Mouse (Mus musculus) hindbrain, embryonic 10.5 days (tissue): ENCODE measurements at regions not wholly inside any gene's neighbourhood (a gene's known extent, or its start where the extent isn't known, plus 50 kb on each side); places are given as distances from the start of the nearest gene placed in this dataset.

Experiments
- DNase-seq: peaks from one replicate; pipeline ENCODE4 v3.0.0-alpha.2; 2017; ENCODE audit warnings: low spot score
- H3K27ac ChIP-seq: fragments of 300-500 bp; sonication (generic); 2 replicates; pipeline ENCODE4 v1.5.1; 2016; ENCODE audit warnings: mild to moderate bottlenecking, moderate library complexity
- H3K27me3 ChIP-seq: fragments of 300-500 bp; sonication (generic); 2 replicates; pipeline ENCODE4 v1.6.1; 2016; ENCODE audit warnings: mild to moderate bottlenecking; ENCODE audit not compliant: poor library complexity, insufficient read depth, severe bottlenecking
- H3K36me3 ChIP-seq: fragments of 300-500 bp; sonication (generic); 2 replicates; pipeline ENCODE4 v1.6.1; 2016; ENCODE audit warnings: mild to moderate bottlenecking, moderate library complexity
- H3K4me1 ChIP-seq: fragments of 300-500 bp; sonication (generic); replicated peaks from 2 replicates; pipeline ENCODE4 v1.6.1; 2016; ENCODE audit warnings: mild to moderate bottlenecking
- H3K4me3 ChIP-seq: fragments of 300-500 bp; sonication (generic); 2 replicates; pipeline ENCODE4 v1.5.1; 2016; ENCODE audit warnings: mild to moderate bottlenecking, moderate library complexity
- H3K9me3 ChIP-seq: fragments of 300-500 bp; sonication (generic); 2 replicates; pipeline ENCODE4 v1.6.1; 2016; ENCODE audit warnings: mild to moderate bottlenecking, moderate library complexity
- WGBS: fragments of 180-500 bp; shearing (Covaris S2); methylation state at CpG from one replicate; pipeline ENCODE4 v1.1.7; 2016; 5-methylcytosine and 5-hydroxymethylcytosine counted together

DNA sequence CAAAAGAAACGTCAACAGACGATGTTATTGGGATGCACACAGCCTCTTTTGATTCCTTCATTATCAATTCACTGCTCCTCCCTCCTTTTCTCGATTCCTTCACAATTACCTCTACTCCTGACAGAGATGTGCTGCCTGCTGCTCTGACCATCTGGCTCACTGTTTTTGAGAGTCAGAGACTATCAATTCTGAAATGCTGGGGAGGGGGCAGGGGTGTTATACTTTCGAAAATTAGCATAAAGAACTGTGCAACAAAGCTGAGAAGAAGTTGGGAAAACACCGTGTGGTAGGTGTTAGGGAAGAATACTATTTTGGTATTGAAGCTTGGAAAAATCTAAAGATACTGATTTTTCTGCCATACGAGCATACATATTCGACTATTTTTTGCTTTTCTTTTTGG is 96.4 kb downstream of the Nedd1 start:
- Histone ChIP-seq H3K27me3 (no peaks in the 10 kb centered on the region), H3K4me3 (no peak overlapping the region), H3K36me3 (no peaks in the 10 kb centered on the region), H3K4me1 (peaks cover 8% of the 10 kb centered on the region), H3K27ac (no peak overlapping the region), H3K9me3 (no peaks in the 10 kb centered on the region)
- 80% methylated on average over 7 of the region's 7 CpGs for WGBS
- no peak for DNase-seq

- WGBS = 89% methylated on average over 5 of the region's 5 CpGs
- no peak overlapping the region for H3K27ac ChIP-seq
- H3K36me3 ChIP-seq = no peaks in the 10 kb centered on the region
- H3K27me3 ChIP-seq = no peaks in the 10 kb centered on the region
- no peaks in the 10 kb centered on the region for H3K9me3 ChIP-seq
- DNase-seq = no peak
- peaks cover 8% of the 10 kb centered on the region; the same call in 1 of the 2 replicates for H3K4me1 ChIP-seq
- H3K4me3 ChIP-seq = no peak overlapping the region
These were observed 106.4 kb downstream of the Nedd1 start for GRCm38 (mm10) chr10:92615684-92616379.

- WGBS = 39% methylated on average over 6 of the region's 6 CpGs
- no peaks in the 10 kb centered on the region for H3K9me3 ChIP-seq
- no peak overlapping the region for H3K4me3 ChIP-seq
- no peaks in the 10 kb centered on the region for H3K36me3 ChIP-seq
- no peaks in the 10 kb centered on the region for H3K27me3 ChIP-seq
- DNase-seq = no peak
- peaks cover 8% of the 10 kb centered on the region; the same call in 1 of the 2 replicates for H3K4me1 ChIP-seq
- no peak overlapping the region for H3K27ac ChIP-seq
These were observed 107.9 kb downstream of the Nedd1 start for GRCm38 (mm10) chr10:92614341-92614740.

DNA sequence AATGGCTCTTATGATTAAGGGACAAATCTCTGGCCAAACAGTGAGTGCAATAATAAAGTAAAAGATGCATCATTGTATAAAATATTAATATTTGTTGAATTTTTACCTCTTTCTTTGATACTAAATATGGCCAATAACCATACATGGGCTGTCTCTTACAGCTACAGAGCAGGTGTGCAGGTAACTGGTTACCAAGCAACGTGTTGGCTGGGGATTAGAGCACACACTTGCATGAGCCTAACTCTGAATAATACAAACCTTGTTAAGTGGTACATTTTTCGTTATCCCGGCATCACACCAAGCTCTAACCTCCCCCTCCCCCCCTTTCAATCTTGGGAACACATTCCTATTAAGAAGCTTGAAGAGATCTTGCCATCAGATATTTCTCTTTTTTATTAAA is 111.2 kb downstream of the Nedd1 start:
- DNase-seq = no peak
- Histone ChIP-seq H3K9me3 (no peaks in the 10 kb centered on the region), H3K27me3 (no peaks in the 10 kb centered on the region; the same call in 1 of the 2 replicates), H3K27ac (no peak overlapping the region), H3K4me3 (no peak overlapping the region), H3K4me1 (peaks cover 18% of the 10 kb centered on the region), H3K36me3 (no peaks in the 10 kb centered on the region)
- 88% methylated on average over 3 of the region's 3 CpGs for whole genome bisulfite sequencing

DNA sequence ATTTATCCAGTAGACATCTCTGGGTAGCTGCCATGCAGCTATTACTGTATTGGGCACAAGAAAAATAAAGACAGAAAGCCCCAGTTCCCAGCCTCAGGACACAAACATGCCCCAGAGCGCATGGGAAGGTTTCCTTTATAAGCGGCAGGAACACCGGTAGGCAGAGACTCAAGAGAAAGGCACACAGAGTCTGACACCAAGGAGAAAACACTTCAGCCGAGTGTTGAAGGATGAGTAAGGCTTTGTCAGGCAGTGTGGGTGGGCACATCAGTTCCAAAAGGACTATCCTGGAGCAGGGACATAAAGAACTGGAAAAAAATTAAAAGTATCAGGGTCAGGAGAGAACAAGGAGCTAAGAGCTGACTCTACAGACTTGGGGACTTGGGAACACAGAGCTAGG is 115.5 kb downstream of the Nedd1 start:
- Histone ChIP-seq H3K4me1 (peaks cover 16% of the 10 kb centered on the region), H3K36me3 (no peaks in the 10 kb centered on the region), H3K4me3 (no peak overlapping the region), H3K27me3 (no peaks in the 10 kb centered on the region; the same call in 1 of the 2 replicates), H3K27ac (peak overlapping the region; percentile 35; the same call in 1 of the 2 replicates), H3K9me3 (no peaks in the 10 kb centered on the region)
- no peak for DNase-seq
- WGBS = 31% methylated on average over 4 of the region's 4 CpGs

GRCm38 (mm10) chr10:92605646-92606045 is 116.6 kb downstream of the Nedd1 start:
- no peaks in the 10 kb centered on the region; the same call in 1 of the 2 replicates for H3K27me3 ChIP-seq
- no peak overlapping the region for H3K27ac ChIP-seq
- DNase-seq = no peak
- H3K9me3 ChIP-seq = no peaks in the 10 kb centered on the region
- WGBS = 30% methylated on average over 3 of the region's 3 CpGs
- no peak overlapping the region for H3K4me3 ChIP-seq
- H3K4me1 ChIP-seq = peaks cover 16% of the 10 kb centered on the region
- H3K36me3 ChIP-seq = no peaks in the 10 kb centered on the region

DNA sequence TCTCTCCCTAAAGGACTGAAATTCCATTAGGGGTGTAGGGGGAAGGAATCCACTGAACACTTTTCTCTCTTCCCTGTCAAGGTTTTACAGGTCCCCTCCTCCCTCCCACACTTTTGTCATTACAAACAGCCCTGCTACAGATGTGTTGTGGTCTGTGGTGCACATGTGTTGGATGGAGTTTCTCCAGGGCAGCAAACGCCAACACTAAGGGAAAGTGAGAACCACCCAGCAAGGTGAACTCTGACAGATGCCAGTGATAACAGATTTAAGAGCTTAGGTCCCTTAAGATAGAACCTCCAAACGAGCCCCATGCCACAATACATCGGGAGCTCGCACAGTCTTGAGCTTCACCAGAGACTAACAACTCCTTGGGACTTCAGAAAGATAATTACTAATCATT is 122.1 kb downstream of the Nedd1 start:
- no peak for DNase-seq
- 78% methylated on average over 4 of the region's 4 CpGs for WGBS
- Histone ChIP-seq H3K9me3 (no peaks in the 10 kb centered on the region), H3K27me3 (no peaks in the 10 kb centered on the region), H3K36me3 (no peaks in the 10 kb centered on the region), H3K4me1 (peaks cover 7% of the 10 kb centered on the region; the same call in 1 of the 2 replicates), H3K4me3 (no peak overlapping the region), H3K27ac (no peak overlapping the region)

DNA sequence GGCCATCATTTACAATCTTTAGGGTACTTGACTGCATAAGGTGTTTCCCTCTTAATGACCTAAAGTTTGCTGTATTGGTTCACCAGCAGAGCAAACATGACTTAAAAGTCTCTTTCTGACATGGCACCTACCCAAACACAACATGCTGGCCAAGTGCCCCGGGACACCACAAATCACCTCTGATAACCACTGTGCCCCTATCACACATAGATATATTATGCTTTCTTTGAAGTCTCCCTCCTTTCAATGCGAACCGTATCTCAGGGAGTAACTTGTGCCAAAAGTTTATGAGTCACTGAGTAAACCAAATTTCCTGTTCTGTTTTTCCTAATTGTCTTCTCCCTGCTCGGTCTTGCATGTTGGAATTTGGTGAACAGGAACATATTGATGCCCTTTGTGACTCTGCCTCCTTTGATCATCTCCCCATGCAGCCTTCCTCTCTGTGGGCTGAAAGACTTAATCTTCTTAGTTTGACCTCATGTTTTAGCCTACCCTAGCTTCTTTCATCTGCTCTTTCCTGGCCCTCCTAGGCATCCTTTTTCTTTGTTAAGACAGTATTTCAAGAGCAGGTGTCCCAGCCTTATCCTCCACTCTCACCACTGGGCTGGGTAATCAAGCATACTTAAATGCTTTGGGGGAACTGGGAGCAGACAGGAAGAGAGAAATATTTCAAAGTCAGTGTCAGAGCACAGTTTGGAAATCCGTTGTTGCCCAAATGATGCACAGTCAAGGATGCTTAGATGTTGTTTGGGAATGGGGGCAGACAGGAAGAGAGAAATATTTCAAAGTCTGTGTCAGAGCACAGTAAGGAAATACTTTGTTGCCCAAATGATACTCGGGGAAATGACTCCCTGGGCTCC is 126.5 kb downstream of the Nedd1 start:
- H3K27me3 ChIP-seq = no peaks in the 10 kb centered on the region
- no peaks in the 10 kb centered on the region for H3K9me3 ChIP-seq
- peaks cover 7% of the 10 kb centered on the region; the same call in 1 of the 2 replicates for H3K4me1 ChIP-seq
- H3K27ac ChIP-seq = no peak overlapping the region
- H3K36me3 ChIP-seq = no peaks in the 10 kb centered on the region
- DNase-seq = no peak
- WGBS = 21% methylated on average over 6 of the region's 6 CpGs
- no peak overlapping the region for H3K4me3 ChIP-seq

DNA sequence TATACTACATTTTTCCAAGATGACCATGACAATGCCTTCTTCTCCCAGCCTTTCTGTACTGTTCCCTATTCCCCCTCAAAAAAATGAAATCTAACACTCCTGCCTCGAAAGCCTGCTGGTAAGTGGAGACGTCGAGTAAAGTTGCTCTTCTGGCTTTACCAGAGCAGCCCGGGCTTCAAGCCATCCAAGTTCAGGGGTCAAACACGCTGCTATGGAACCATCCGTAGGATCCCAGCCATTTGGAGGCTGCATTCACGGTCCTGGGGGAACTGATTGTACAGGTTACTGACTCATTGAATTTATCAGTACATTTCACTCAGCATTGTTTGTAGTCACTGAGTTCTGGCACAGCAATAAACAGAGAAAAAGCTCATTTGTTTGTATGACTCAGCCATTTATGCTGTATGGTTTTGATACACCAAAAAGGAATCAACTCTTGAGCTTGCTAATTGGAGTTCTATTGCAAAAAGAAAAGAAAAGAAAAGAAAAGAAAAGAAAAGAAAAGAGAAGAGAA is 128.2 kb downstream of the Nedd1 start:
- peaks cover 7% of the 10 kb centered on the region; the same call in 1 of the 2 replicates for H3K4me1 ChIP-seq
- DNase-seq = no peak
- WGBS = 63% methylated on average over 7 of the region's 7 CpGs
- H3K27me3 ChIP-seq = no peaks in the 10 kb centered on the region
- no peak overlapping the region for H3K4me3 ChIP-seq
- no peak overlapping the region for H3K27ac ChIP-seq
- no peaks in the 10 kb centered on the region for H3K9me3 ChIP-seq
- no peaks in the 10 kb centered on the region for H3K36me3 ChIP-seq

DNA sequence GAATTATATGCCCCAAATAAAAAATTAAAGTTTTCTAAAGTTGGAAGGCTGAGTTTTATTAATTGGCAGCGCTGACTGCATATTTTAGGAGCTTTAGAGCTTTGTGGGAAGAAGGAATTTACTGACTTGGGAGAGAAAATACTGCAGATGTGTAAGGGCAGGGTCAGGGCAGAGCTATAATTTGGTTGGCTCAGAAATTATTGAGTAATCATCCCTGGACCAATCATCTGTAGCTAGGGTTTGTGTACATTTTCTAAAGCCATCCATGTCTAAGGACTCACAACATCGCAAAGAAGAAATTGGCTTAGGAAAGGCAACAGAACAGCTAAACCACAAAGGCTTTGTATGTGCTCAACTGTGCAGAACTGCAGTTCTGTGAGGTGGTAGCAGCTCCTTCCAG is 143.3 kb downstream of the Nedd1 start:
- no peak for DNase-seq
- 92% methylated on average over 2 of the region's 2 CpGs for WGBS
- no peaks in the 10 kb centered on the region for H3K36me3 ChIP-seq
- H3K27me3 ChIP-seq = no peaks in the 10 kb centered on the region
- no peak overlapping the region for H3K4me3 ChIP-seq
- no peaks in the 10 kb centered on the region for H3K9me3 ChIP-seq
- H3K27ac ChIP-seq = no peak overlapping the region
- H3K4me1 ChIP-seq = no peaks in the 10 kb centered on the region

- no peaks in the 10 kb centered on the region for H3K27me3 ChIP-seq
- no peaks in the 10 kb centered on the region for H3K36me3 ChIP-seq
- H3K4me1 ChIP-seq = no peaks in the 10 kb centered on the region
- no peaks in the 10 kb centered on the region for H3K9me3 ChIP-seq
- no peak for DNase-seq
- H3K4me3 ChIP-seq = no peak overlapping the region
- H3K27ac ChIP-seq = no peak overlapping the region
These were observed 151.7 kb downstream of the Nedd1 start for GRCm38 (mm10) chr10:92570496-92570895.

DNA sequence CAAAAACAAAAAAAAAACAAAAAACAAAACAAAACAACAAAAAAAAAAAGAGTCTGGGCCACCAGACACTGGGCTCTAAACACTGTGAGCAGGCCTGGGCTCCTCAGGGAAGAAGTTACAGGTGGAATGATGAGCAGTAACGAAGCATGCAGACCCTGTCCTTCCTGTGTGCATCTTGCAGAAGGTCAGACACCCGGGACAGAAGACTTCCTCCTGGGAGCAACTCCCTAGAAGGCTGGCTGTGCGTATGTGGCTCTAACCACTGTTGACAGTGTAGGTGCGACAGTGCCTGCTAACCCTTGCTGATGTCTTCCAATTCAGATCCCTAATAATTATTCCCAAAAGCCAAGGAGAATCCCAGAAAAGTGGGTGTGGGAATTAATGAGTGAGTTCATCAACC is 164.8 kb downstream of the Nedd1 start:
- peaks cover 28% of the 10 kb centered on the region for H3K4me1 ChIP-seq
- H3K36me3 ChIP-seq = no peaks in the 10 kb centered on the region
- no peaks in the 10 kb centered on the region for H3K27me3 ChIP-seq
- H3K27ac ChIP-seq = peak overlapping the region; percentile 86
- no peaks in the 10 kb centered on the region for H3K9me3 ChIP-seq
- WGBS = 43% methylated on average over 4 of the region's 4 CpGs
- no peak overlapping the region for H3K4me3 ChIP-seq
- no peak for DNase-seq
